In genomic region chr2:59599338-59600111, GRCm38 (mm10) we compare ENCODE assay signal across 8 mouse cellular contexts. TPM values are rescaled to one million over a fixed set of nuclear protein-coding genes. Genes with fewer than 3 reads are reported as not detected.
DNase-seq lines count a peak whose midpoint lies in the region; ATAC-seq lines count a peak whose summit lies in the region.

No protein-coding gene starts in this region.

- intact Hi-C loops in gastrocnemius, postnatal 14 days (cut with DNase I; ENCODE audit: low total_unique reads): loop anchor here (10.0 kb wide), 1 partner anchor 145 kb away; no protein-coding TSS in a partner anchor

- ATAC-seq in granulocyte monocyte progenitor cell, adult 5-6 weeks (replicated peaks; ENCODE audit: poor library complexity, severe bottlenecking): peak; percentile 48

- peak; percentile 16 for DNase-seq in gastrocnemius, postnatal 10 days
- DNase-seq in gastrocnemius, postnatal 14 days: no peak
- DNase-seq in Muller cell, postnatal 12 days (ENCODE audit: inconsistent ontology term): peak; percentile 75
- DNase-seq in kidney, postnatal 14 days: peak; percentile 70
- peak; percentile 62 for DNase-seq in neural tube, embryonic 10.5 days (ENCODE audit: extremely low spot score, low spot score)
- DNase-seq in B cell, adult 2 months: no peak
- no peak for DNase-seq in right cerebral cortex, postnatal 14 days

RNA-seq across cellular contexts. Expression of gene Tanc1, which starts 12.3 kb away (rescaled TPM):
- 10 to 100 TPM; 13.6 to 21.0 TPM for total RNA-seq in gastrocnemius, postnatal 10 days (2021)
- total RNA-seq in gastrocnemius, postnatal 14 days (2021): 10 to 100 TPM; 10.5 to 13.4 TPM
- 3.2 and 15.6 TPM in 2 replicates for total RNA-seq in granulocyte monocyte progenitor cell, adult 5-6 weeks (2014; fragmentation: Nextera tagmentation)
- 2.0 and 3.6 TPM in 2 replicates for total RNA-seq in granulocyte monocyte progenitor cell, adult 5-6 weeks (2017)

Comparison
In these comparisons a context has a peak if more than half of its experiments do, and no peak if none do; other contexts are left out.
1. DNase-seq: peak in gastrocnemius, postnatal 10 days (single experiment), Muller cell, postnatal 12 days (single experiment), kidney, postnatal 14 days (single experiment) and neural tube, embryonic 10.5 days (single experiment); none in gastrocnemius, postnatal 14 days (single experiment), B cell, adult 2 months (0 of 2) and right cerebral cortex, postnatal 14 days (single experiment).